Mouse (Mus musculus): ENCODE data around the gene Parp4. TPM values are rescaled to one million over a fixed set of nuclear protein-coding genes. Genes with fewer than 3 reads are reported as not detected.

Gene Parp4
- polyA plus RNA-seq, 1 experiment from 2014 or later, result 0.80 TPM

DNA sequence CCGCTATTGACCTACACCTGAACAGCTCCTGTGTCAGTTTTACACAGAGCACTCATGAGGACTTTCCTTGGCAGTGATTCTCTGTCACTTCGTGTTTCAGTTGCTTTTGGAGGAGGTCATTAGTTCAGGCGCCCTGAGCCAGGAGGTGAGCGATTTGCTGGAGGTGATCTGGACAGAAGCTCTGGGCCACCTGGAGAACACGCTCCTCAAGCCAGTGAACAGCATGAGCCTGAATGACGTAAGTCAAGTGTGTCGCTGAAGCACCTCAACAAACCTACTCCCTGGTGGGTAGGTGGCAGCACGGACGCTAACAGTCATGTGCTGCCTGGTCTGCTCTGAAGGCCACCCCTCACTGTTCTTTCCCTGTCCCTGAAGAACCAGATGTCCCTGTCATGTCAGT is 16.8 kb downstream of the Parp4 start:
- ATAC-seq (no peak), DNase-seq (ENCODE audit: low spot score) (no peak)
- H3K27ac ChIP-seq (ENCODE audit: low read depth, low read length), result no peak overlapping the region
- 92% methylated on average over 9 of the region's 9 CpGs for WGBS
- no peak overlapping the region for H3K4me2 ChIP-seq (ENCODE audit: low read length)
- H3K4me3 ChIP-seq (ENCODE audit: low read depth, low read length), result no peak overlapping the region
- no peaks in the 10 kb centered on the region for H3K4me1 ChIP-seq (ENCODE audit: control insufficient read depth, insufficient read depth, low read length)
- H3K9me3 ChIP-seq (replicated peaks; ENCODE audit: control insufficient read depth, low read length), result no peaks in the 10 kb centered on the region
- H3K27me3 ChIP-seq (replicated peaks; ENCODE audit: control insufficient read depth, insufficient read depth, low read length), result no peaks in the 10 kb centered on the region
- no peaks in the 10 kb centered on the region for H3K36me3 ChIP-seq (ENCODE audit: control insufficient read depth, insufficient read depth, low read length)
- no peak overlapping the region for H3K9ac ChIP-seq (ENCODE audit: low read length)

DNA sequence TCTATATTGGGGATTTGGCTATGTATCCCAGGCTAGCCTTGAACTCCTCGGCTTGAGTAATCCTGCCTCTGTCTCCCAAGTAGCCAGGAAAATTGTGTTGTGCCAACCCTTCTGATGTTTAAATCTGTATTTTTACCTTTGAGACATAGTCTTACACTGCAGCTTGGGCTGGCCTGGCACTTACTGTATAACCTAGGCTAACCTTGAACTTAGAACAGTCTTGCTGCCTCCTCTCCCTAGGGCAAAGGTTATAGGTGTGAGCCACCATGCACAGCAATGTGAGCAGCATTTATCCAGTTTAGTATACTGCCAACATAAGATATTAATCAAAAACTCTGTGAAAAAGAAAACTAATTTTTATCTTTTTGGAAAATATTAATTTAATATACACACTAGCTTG is 19.4 kb downstream of the Parp4 start:
- Histone ChIP-seq H3K9ac (ENCODE audit: low read length) (no peak overlapping the region), H3K9me3 (replicated peaks; ENCODE audit: control insufficient read depth, low read length) (no peaks in the 10 kb centered on the region), H3K4me2 (ENCODE audit: low read length) (no peak overlapping the region), H3K4me3 (ENCODE audit: low read depth, low read length) (no peak overlapping the region), H3K36me3 (ENCODE audit: control insufficient read depth, insufficient read depth, low read length) (no peaks in the 10 kb centered on the region), H3K27ac (ENCODE audit: low read depth, low read length) (no peak overlapping the region), H3K4me1 (ENCODE audit: control insufficient read depth, insufficient read depth, low read length) (no peaks in the 10 kb centered on the region), H3K27me3 (replicated peaks; ENCODE audit: control insufficient read depth, insufficient read depth, low read length) (no peaks in the 10 kb centered on the region)
- no peak for ATAC-seq
- DNase-seq (ENCODE audit: low spot score), result no peak
- WGBS, result 92% methylated on average over 1 of the region's 1 CpGs

DNA sequence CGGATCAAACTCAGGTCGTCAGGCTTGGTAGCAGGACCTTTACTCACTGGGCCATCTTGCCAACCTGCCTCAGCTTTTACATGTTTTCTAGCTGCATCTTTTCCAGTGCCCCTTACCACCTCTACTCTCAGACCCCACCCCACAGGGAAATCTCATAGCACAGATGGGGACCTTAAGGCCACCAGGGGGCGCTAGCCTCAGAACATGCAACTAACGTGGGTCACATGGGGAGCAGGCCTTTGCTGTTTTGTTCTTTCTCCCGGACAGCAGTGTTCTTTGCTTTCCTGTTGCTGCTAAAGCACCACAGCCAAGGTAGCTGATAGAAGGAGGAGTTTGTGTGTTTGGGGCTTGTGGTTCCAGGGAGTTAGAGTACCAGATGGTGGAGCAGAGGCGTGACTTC is 23.3 kb downstream of the Parp4 start:
- Histone ChIP-seq H3K36me3 (ENCODE audit: control insufficient read depth, insufficient read depth, low read length) (no peaks in the 10 kb centered on the region), H3K4me2 (ENCODE audit: low read length) (no peak overlapping the region), H3K27ac (ENCODE audit: low read depth, low read length) (no peak overlapping the region), H3K4me1 (ENCODE audit: control insufficient read depth, insufficient read depth, low read length) (no peaks in the 10 kb centered on the region), H3K9ac (ENCODE audit: low read length) (no peak overlapping the region), H3K4me3 (ENCODE audit: low read depth, low read length) (no peak overlapping the region), H3K9me3 (replicated peaks; ENCODE audit: control insufficient read depth, low read length) (no peaks in the 10 kb centered on the region), H3K27me3 (replicated peaks; ENCODE audit: control insufficient read depth, insufficient read depth, low read length) (no peaks in the 10 kb centered on the region)
- peak; percentile 47 for DNase-seq (ENCODE audit: low spot score)
- 0 out of 2 replicates have a peak, but pooled peaks have one; percentile 26 for ATAC-seq
- WGBS, result 43% methylated on average over 6 of the region's 6 CpGs

DNA sequence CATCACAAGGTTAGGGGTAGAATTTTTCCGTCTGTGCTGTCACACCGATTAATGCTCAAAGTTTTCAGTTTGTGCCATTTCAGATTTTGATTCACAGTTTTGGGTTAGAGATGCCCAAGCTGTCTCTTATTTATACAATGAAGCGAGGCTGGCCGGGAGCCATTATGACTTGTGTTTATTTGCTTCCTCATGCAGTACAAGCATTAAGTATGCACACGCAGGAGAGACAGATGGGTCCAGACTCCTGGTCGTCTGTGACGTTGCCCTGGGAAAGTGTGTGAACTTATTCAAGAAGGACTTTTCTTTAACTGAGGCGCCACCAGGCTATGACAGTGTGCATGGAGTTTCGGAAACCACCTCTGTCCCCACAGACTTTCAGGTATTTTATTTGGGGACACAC is 26.6 kb downstream of the Parp4 start:
- Histone ChIP-seq H3K9ac (ENCODE audit: low read length) (no peak overlapping the region), H3K9me3 (replicated peaks; ENCODE audit: control insufficient read depth, low read length) (no peaks in the 10 kb centered on the region), H3K27me3 (replicated peaks; ENCODE audit: control insufficient read depth, insufficient read depth, low read length) (no peaks in the 10 kb centered on the region), H3K27ac (ENCODE audit: low read depth, low read length) (no peak overlapping the region), H3K4me2 (ENCODE audit: low read length) (no peak overlapping the region), H3K4me3 (ENCODE audit: low read depth, low read length) (no peak overlapping the region), H3K4me1 (ENCODE audit: control insufficient read depth, insufficient read depth, low read length) (no peaks in the 10 kb centered on the region), H3K36me3 (ENCODE audit: control insufficient read depth, insufficient read depth, low read length) (no peaks in the 10 kb centered on the region)
- DNase-seq (ENCODE audit: low spot score), result peak; percentile 71
- ATAC-seq, result peak; percentile 72; the same call in 1 of the 2 replicates
- WGBS, result 78% methylated on average over 9 of the region's 9 CpGs

DNA sequence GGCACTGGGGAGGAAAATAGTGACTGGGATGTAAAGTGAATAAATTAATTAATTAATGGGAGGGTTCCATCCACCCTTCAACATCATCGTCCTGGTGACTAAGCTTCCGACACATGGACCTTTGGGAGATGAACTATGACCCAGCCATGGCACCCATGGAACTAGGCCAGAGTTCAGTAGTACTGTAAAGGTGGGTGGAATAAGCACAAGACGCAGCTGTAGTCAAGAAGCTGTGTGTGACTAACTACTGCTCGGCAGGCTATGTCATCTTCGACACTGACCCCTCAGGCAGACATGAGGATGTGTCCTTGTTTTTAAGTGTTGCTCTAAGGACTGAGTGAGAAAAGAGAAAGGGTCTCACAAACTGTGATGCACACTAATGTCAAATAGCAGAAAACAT is 29.0 kb downstream of the Parp4 start:
- Histone ChIP-seq H3K4me3 (ENCODE audit: low read depth, low read length) (no peak overlapping the region), H3K27me3 (replicated peaks; ENCODE audit: control insufficient read depth, insufficient read depth, low read length) (no peaks in the 10 kb centered on the region), H3K4me2 (ENCODE audit: low read length) (no peak overlapping the region), H3K36me3 (ENCODE audit: control insufficient read depth, insufficient read depth, low read length) (no peaks in the 10 kb centered on the region), H3K27ac (ENCODE audit: low read depth, low read length) (no peak overlapping the region), H3K9ac (ENCODE audit: low read length) (no peak overlapping the region), H3K9me3 (replicated peaks; ENCODE audit: control insufficient read depth, low read length) (no peaks in the 10 kb centered on the region), H3K4me1 (ENCODE audit: control insufficient read depth, insufficient read depth, low read length) (no peaks in the 10 kb centered on the region)
- ATAC-seq (no peak), DNase-seq (ENCODE audit: low spot score) (no peak)
- 92% methylated on average over 5 of the region's 5 CpGs for WGBS

DNA sequence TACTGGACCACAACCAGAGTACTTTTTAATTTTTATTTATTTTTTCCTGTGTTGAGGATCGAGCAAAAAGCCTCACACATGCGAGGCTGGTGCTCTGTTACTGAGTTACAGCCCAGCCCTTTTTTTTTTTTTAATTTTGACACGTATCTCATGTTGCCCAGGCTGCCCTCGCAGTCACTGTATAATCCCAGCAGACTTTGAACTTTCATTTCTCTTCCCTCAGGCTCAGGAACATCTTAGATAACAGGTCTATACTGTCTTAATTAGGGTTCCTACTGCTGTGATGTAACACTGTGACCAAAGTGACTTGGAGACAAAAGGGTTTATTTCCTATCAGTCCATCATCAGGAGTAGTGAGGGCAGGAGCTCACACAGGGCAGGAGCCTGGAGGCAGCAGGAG is 29.7 kb downstream of the Parp4 start:
- Histone ChIP-seq H3K4me1 (ENCODE audit: control insufficient read depth, insufficient read depth, low read length) (no peaks in the 10 kb centered on the region), H3K9ac (ENCODE audit: low read length) (no peak overlapping the region), H3K4me3 (ENCODE audit: low read depth, low read length) (no peak overlapping the region), H3K27me3 (replicated peaks; ENCODE audit: control insufficient read depth, insufficient read depth, low read length) (no peaks in the 10 kb centered on the region), H3K27ac (ENCODE audit: low read depth, low read length) (no peak overlapping the region), H3K4me2 (ENCODE audit: low read length) (no peak overlapping the region), H3K36me3 (ENCODE audit: control insufficient read depth, insufficient read depth, low read length) (no peaks in the 10 kb centered on the region), H3K9me3 (replicated peaks; ENCODE audit: control insufficient read depth, low read length) (no peaks in the 10 kb centered on the region)
- DNase-seq (ENCODE audit: low spot score) (no peak), ATAC-seq (no peak)
- 87% methylated on average over 4 of the region's 4 CpGs for WGBS

DNA sequence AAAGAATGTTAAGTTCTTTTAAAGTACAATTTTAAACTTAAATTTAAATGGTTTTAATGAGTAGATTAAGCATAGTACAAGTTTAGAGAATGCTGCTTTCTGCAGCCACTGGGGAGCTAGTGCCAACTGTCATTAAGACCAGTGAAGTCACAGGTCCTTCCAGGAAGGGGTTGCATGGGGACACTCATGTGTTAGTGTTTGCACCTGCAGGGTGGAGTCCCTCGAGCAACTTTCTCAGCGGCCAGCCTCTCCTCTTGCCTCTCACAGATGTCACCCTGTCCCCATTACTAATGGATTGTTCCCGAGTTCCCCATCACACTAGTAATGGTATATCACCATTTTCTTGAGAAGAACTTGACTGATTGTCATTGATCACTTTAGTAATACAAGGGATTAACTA is 37.8 kb downstream of the Parp4 start:
- H3K4me2 ChIP-seq (ENCODE audit: low read length), result no peak overlapping the region
- no peaks in the 10 kb centered on the region for H3K9me3 ChIP-seq (replicated peaks; ENCODE audit: control insufficient read depth, low read length)
- no peaks in the 10 kb centered on the region for H3K36me3 ChIP-seq (ENCODE audit: control insufficient read depth, insufficient read depth, low read length)
- no peak overlapping the region for H3K9ac ChIP-seq (ENCODE audit: low read length)
- no peak overlapping the region for H3K27ac ChIP-seq (ENCODE audit: low read depth, low read length)
- H3K4me1 ChIP-seq (ENCODE audit: control insufficient read depth, insufficient read depth, low read length), result no peaks in the 10 kb centered on the region
- no peak for ATAC-seq
- no peaks in the 10 kb centered on the region for H3K27me3 ChIP-seq (replicated peaks; ENCODE audit: control insufficient read depth, insufficient read depth, low read length)
- no peak overlapping the region for H3K4me3 ChIP-seq (ENCODE audit: low read depth, low read length)
- DNase-seq (ENCODE audit: low spot score), result no peak
- WGBS, result 90% methylated on average over 3 of the region's 3 CpGs

DNA sequence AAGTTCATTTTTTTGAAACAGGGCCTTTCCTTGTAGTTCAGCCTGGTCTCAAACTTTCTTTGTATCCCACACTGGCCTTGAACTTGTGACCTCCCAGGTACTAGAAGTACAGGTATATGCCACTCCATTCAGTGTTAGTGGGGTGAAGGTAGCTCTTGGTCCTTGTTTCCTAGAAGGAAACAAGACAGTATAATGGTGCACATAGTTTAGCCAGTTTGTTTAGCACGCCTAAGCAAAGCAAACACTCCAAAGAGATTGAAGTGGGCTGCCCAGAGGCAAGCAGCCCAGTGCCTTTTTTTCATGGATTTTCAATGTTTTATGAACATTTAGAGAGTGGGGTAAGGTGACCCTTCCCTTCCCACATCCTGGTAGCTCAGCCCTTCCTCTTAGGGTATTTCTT is 42.1 kb downstream of the Parp4 start:
- no peak overlapping the region for H3K4me2 ChIP-seq (ENCODE audit: low read length)
- no peak for DNase-seq (ENCODE audit: low spot score)
- WGBS, result 83% methylated on average over 1 of the region's 1 CpGs
- H3K4me1 ChIP-seq (ENCODE audit: control insufficient read depth, insufficient read depth, low read length), result no peaks in the 10 kb centered on the region
- ATAC-seq, result no peak
- H3K9me3 ChIP-seq (replicated peaks; ENCODE audit: control insufficient read depth, low read length), result no peaks in the 10 kb centered on the region
- H3K9ac ChIP-seq (ENCODE audit: low read length), result no peak overlapping the region
- H3K36me3 ChIP-seq (ENCODE audit: control insufficient read depth, insufficient read depth, low read length), result no peaks in the 10 kb centered on the region
- H3K27ac ChIP-seq (ENCODE audit: low read depth, low read length), result no peak overlapping the region
- H3K27me3 ChIP-seq (replicated peaks; ENCODE audit: control insufficient read depth, insufficient read depth, low read length), result no peaks in the 10 kb centered on the region
- no peak overlapping the region for H3K4me3 ChIP-seq (ENCODE audit: low read depth, low read length)

DNA sequence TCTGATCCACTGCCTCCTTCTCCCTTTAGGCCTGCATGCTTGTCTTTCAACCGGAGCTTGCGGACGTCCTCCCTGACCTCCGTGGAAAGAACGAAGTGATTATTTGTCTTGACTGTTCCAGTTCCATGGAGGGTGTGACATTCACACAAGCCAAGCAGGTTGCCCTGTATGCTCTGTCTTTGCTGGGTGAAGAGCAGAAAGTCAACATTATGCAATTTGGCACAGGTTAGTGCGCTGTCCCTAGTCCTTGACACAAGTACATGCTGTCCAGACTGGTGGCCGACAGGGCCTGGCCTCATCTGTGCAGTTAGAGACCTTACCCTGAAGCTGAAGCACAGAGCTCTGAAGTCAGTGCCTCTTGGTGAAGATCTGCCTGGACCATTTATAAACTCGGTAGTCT is 45.0 kb downstream of the Parp4 start:
- ATAC-seq (no peak), DNase-seq (ENCODE audit: low spot score) (no peak)
- 95% methylated on average over 8 of the region's 8 CpGs for WGBS
- no peak overlapping the region for H3K9ac ChIP-seq (ENCODE audit: low read length)
- H3K36me3 ChIP-seq (ENCODE audit: control insufficient read depth, insufficient read depth, low read length), result no peaks in the 10 kb centered on the region
- H3K27ac ChIP-seq (ENCODE audit: low read depth, low read length), result no peak overlapping the region
- no peaks in the 10 kb centered on the region for H3K4me1 ChIP-seq (ENCODE audit: control insufficient read depth, insufficient read depth, low read length)
- no peaks in the 10 kb centered on the region for H3K9me3 ChIP-seq (replicated peaks; ENCODE audit: control insufficient read depth, low read length)
- no peak overlapping the region for H3K4me2 ChIP-seq (ENCODE audit: low read length)
- no peak overlapping the region for H3K4me3 ChIP-seq (ENCODE audit: low read depth, low read length)
- no peaks in the 10 kb centered on the region for H3K27me3 ChIP-seq (replicated peaks; ENCODE audit: control insufficient read depth, insufficient read depth, low read length)

DNA sequence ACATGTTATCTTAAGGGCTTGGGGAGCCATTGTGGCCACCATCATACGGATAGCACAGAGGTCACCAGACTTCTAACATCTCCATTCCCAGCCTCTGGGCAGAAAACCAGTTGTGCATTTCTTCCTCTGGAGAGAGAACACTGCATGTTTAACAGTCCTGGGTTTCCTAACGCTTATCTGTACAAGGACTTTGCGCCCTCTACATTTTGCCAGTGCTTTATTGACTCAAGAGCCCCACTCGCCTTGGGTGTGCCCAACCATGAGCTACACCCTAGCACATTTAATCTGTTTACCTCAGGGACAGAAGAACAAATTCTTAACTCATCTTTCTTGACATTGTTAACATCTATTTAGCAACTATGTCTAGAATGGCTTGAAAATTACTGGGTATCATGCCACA is 50.8 kb downstream of the Parp4 start:
- no peak overlapping the region for H3K4me2 ChIP-seq (ENCODE audit: low read length)
- no peaks in the 10 kb centered on the region for H3K27me3 ChIP-seq (replicated peaks; ENCODE audit: control insufficient read depth, insufficient read depth, low read length)

More for the DNA sequence above, 50.8 kb downstream of the Parp4 start:
- Histone ChIP-seq H3K4me1 (ENCODE audit: control insufficient read depth, insufficient read depth, low read length) (no peaks in the 10 kb centered on the region), H3K9ac (ENCODE audit: low read length) (no peak overlapping the region), H3K36me3 (ENCODE audit: control insufficient read depth, insufficient read depth, low read length) (no peaks in the 10 kb centered on the region), H3K9me3 (replicated peaks; ENCODE audit: control insufficient read depth, low read length) (no peaks in the 10 kb centered on the region), H3K4me3 (ENCODE audit: low read depth, low read length) (no peak overlapping the region), H3K27ac (ENCODE audit: low read depth, low read length) (no peak overlapping the region)
- DNase-seq (ENCODE audit: low spot score) (no peak), ATAC-seq (no peak)
- WGBS, result 92% methylated on average over 4 of the region's 4 CpGs

Measured in forebrain, embryonic 14.5 days (tissue).